26 mouse cellular contexts compared by ENCODE assay signal in the genomic region with DNA sequence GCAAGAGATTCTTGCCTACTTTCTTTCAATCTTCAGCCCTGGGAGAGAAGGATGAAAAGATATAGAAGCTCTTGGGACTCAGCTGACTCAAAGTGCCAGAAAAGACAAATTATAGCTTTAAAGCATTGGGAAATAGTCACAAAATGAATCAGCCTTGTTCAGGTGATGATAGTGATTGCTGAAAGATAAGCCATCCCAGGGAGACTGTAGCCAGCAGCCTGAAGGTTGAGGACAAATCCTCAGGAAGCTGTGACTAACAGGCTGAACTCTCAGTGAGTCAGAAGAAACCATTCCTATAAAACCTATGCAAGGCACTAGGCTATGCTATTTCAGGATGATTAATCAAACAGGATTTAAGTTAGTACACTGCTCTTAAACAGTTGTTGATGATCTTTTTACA.
DNase-seq lines count a peak whose midpoint lies in the region; ATAC-seq and TF ChIP-seq lines count a peak whose summit lies in the region.
"Had no signal": no experiment of that assay in that cellular context is flagged by ENCODE, and none has a peak within 500 bp of the region (broad histone marks: within the 10 kb centered on the region; RNA-seq: fewer than 3 reads in every experiment).

No protein-coding gene starts in this region.

- no peak overlapping the region for H3K4me2 ChIP-seq in heart, embryonic 11.5 days
- H3K4me2 ChIP-seq: forebrain, embryonic 12.5 days; forebrain, embryonic 15.5 days; heart, embryonic 12.5 days; heart, embryonic 15.5 days; hindbrain, embryonic 14.5 days had no signal

- no peaks in the 10 kb centered on the region for H3K9me3 ChIP-seq in heart, embryonic 11.5 days (replicated peaks; ENCODE audit: control insufficient read depth, low read length)
- H3K9me3 ChIP-seq: forebrain, embryonic 12.5 days; forebrain, embryonic 15.5 days; G1E; heart, embryonic 12.5 days; heart, embryonic 15.5 days had no signal

- H3K4me1 ChIP-seq in embryonic fibroblast, embryonic 13.5 days (ENCODE audit: control insufficient read depth, insufficient read depth, low read length) = no peaks in the 10 kb centered on the region
- H3K4me1 ChIP-seq in heart, embryonic 11.5 days (ENCODE audit: control insufficient read depth, insufficient read depth, low read length) = no peaks in the 10 kb centered on the region
- H3K4me1 ChIP-seq: forebrain, embryonic 12.5 days; forebrain, embryonic 15.5 days; heart, embryonic 12.5 days; heart, embryonic 15.5 days had no signal

- TF ChIP-seq POLR2A in embryonic fibroblast, embryonic 13.5 days (IDR thresholded peaks at IDR 0.05; ENCODE audit: low read depth, low read length) = no peak

- DNase-seq in 3T3-L1 (ENCODE audit: low read depth, low spot score) = peak; percentile 92
- peak; percentile 59 for DNase-seq in NIH3T3 (ENCODE audit: low read depth)
- DNase-seq in layer of hippocampus, postnatal 36 days = no peak
- DNase-seq in cerebellum, adult 9-11 months = no peak
- no peak for DNase-seq in heart, postnatal 36 days
- DNase-seq: adrenal gland, postnatal 10 days; cerebellum, adult 11-12 months; cerebellum, adult 8-10 months; cerebellum, postnatal 14 days; gastrocnemius, postnatal 10 days; gastrocnemius, postnatal 36 days; heart, postnatal 10 days; heart, postnatal 4 days; kidney, adult 18-20 months had no signal

- TF ChIP-seq CTCF in embryonic fibroblast, embryonic 13.5 days (IDR thresholded peaks at IDR 0.05; ENCODE audit: borderline replicate concordance, insufficient read depth, low read length) = no peak

- no peaks in the 10 kb centered on the region for H3K27me3 ChIP-seq in heart, embryonic 11.5 days (ENCODE audit: control insufficient read depth, insufficient read depth, low read length)
- H3K27me3 ChIP-seq: CH12.LX; forebrain, embryonic 12.5 days; forebrain, embryonic 15.5 days; heart, embryonic 12.5 days; heart, embryonic 15.5 days had no signal

- no peak for ATAC-seq in heart, embryonic 11.5 days (replicated peaks; ENCODE audit: insufficient number of reproducible peaks, low FRiP score, low TSS enrichment)
- ATAC-seq: forebrain, embryonic 15.5 days; hindbrain, postnatal 0 days; inflammation-experienced regulatory T-cells, adult 6 months; intestine, embryonic 16.5 days had no signal

- H3K27ac ChIP-seq in embryonic fibroblast, embryonic 13.5 days (ENCODE audit: insufficient read depth, low read length) = peak overlapping the region; percentile 75
- no peak overlapping the region for H3K27ac ChIP-seq in heart, embryonic 11.5 days (ENCODE audit: low read depth, low read length)
- H3K27ac ChIP-seq: forebrain, embryonic 12.5 days; forebrain, embryonic 15.5 days; heart, embryonic 15.5 days; hindbrain, embryonic 14.5 days; hindbrain, postnatal 0 days had no signal

- no peak overlapping the region for H3K9ac ChIP-seq in heart, embryonic 11.5 days (ENCODE audit: low read depth, low read length)
- H3K9ac ChIP-seq: forebrain, embryonic 12.5 days; forebrain, embryonic 15.5 days; heart, embryonic 12.5 days; heart, embryonic 15.5 days; hindbrain, embryonic 14.5 days had no signal

- H3K36me3 ChIP-seq in heart, embryonic 11.5 days (ENCODE audit: control insufficient read depth, insufficient read depth, low read length) = no peaks in the 10 kb centered on the region
- H3K36me3 ChIP-seq: forebrain, embryonic 12.5 days; forebrain, embryonic 15.5 days; G1E; heart, embryonic 12.5 days; heart, embryonic 15.5 days had no signal

- no peak overlapping the region for H3K4me3 ChIP-seq in embryonic fibroblast, embryonic 13.5 days (ENCODE audit: insufficient read depth, low read length)
- no peak overlapping the region for H3K4me3 ChIP-seq in heart, embryonic 11.5 days (ENCODE audit: low read depth, low read length)
- H3K4me3 ChIP-seq: forebrain, embryonic 12.5 days; forebrain, embryonic 15.5 days; heart, embryonic 12.5 days; heart, embryonic 15.5 days had no signal

- intact Hi-C loops in heart, postnatal 36 days (cut with DNase I) = no loop called here

Comparison
In these comparisons a context has a peak if more than half of its experiments do, and no peak if none do; other contexts are left out.
1. DNase-seq: peak in 3T3-L1 (single experiment) and NIH3T3 (single experiment); none in layer of hippocampus, postnatal 36 days (0 of 2), cerebellum, adult 9-11 months (single experiment) and heart, postnatal 36 days (0 of 2).